Comparison of ENCODE assay signal across 11 mouse cellular contexts in the genomic region with DNA sequence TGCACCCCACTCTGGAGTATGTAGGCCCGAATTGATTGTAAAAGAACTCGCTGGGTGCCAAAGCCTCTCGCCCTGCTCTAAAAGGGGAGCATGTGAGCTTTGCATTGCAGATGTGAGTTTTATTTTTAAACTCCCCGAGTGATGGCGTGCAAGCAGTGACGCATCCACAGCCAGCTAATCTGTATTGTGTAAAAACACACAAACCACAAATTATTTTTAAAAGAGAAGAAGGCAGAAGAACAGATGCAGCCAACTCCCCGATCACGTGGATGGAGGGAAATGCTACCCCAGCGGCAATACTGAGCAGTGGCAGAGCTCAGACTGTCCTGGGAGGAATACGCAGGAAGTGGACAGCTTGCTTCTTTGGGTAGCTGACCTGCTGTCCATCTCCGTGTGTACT. TPM values are rescaled to one million over a fixed set of nuclear protein-coding genes. Genes with fewer than 3 reads are reported as not detected.
DNase-seq lines count a peak whose midpoint lies in the region; ATAC-seq and TF ChIP-seq lines count a peak whose summit lies in the region.
"Had no signal": no experiment of that assay in that cellular context is flagged by ENCODE, and none has a peak within 500 bp of the region (broad histone marks: within the 10 kb centered on the region; RNA-seq: fewer than 3 reads in every experiment).

No protein-coding gene starts in this region.

- ATAC-seq in forebrain, postnatal 0 days: peak; percentile 50; the same call in 1 of the 2 replicates
- ATAC-seq in forebrain, embryonic 14.5 days: no peak
- ATAC-seq in lung, postnatal 0 days: peak; percentile 70
- ATAC-seq in intestine, embryonic 16.5 days: no peak
- ATAC-seq: hindbrain, embryonic 16.5 days had no signal

- no peak overlapping the region for H3K4me3 ChIP-seq in forebrain, postnatal 0 days (ENCODE audit: low read depth, low read length)
- H3K4me3 ChIP-seq in forebrain, embryonic 14.5 days (ENCODE audit: low read depth, low read length): no peak overlapping the region
- no peak overlapping the region for H3K4me3 ChIP-seq in lung, adult 2 months (replicated peaks; ENCODE audit: extremely low read depth, low read depth, low read length)
- no peak overlapping the region for H3K4me3 ChIP-seq in lung, postnatal 0 days (ENCODE audit: low read depth, low read length)
- no peak overlapping the region for H3K4me3 ChIP-seq in intestine, embryonic 16.5 days (ENCODE audit: low read length)

- 72% methylated on average over 11 of the region's 11 CpGs for WGBS in forebrain, postnatal 0 days
- WGBS in forebrain, embryonic 14.5 days: 90% methylated on average over 11 of the region's 11 CpGs
- WGBS in lung, adult 2 months: 69% methylated on average over 11 of the region's 11 CpGs
- 72% methylated on average over 11 of the region's 11 CpGs for WGBS in lung, postnatal 0 days
- 80% methylated on average over 11 of the region's 11 CpGs for WGBS in intestine, embryonic 16.5 days

- TF ChIP-seq CTCF in forebrain, postnatal 0 days (IDR thresholded peaks at IDR 0.05; ENCODE audit: low read depth): no peak
- no peak for TF ChIP-seq CTCF in lung, adult 2 months (IDR thresholded peaks at IDR 0.05; ENCODE audit: insufficient read depth, low read length)
- no peak for TF ChIP-seq CTCF in lung, postnatal 0 days (IDR thresholded peaks at IDR 0.05)

- 0 out of 2 replicates have a peak, but pooled peaks cover 4% of the 10 kb centered on the region for H3K4me1 ChIP-seq in forebrain, postnatal 0 days (ENCODE audit: insufficient read depth)
- 0 out of 2 replicates have a peak, but pooled peaks cover 2% of the 10 kb centered on the region for H3K4me1 ChIP-seq in forebrain, embryonic 14.5 days (ENCODE audit: control insufficient read depth, insufficient read depth, low read length)
- H3K4me1 ChIP-seq in lung, adult 2 months (ENCODE audit: control insufficient read depth, insufficient read depth, low read length): peaks cover 5% of the 10 kb centered on the region
- H3K4me1 ChIP-seq in lung, postnatal 0 days (ENCODE audit: insufficient read depth, low read depth, low read length): no peaks in the 10 kb centered on the region; the same call in 1 of the 2 replicates
- H3K4me1 ChIP-seq in intestine, embryonic 16.5 days (ENCODE audit: control insufficient read depth, insufficient read depth, low read length): no peaks in the 10 kb centered on the region

- no peak overlapping the region for H3K4me2 ChIP-seq in forebrain, postnatal 0 days (ENCODE audit: low read depth)
- no peak overlapping the region for H3K4me2 ChIP-seq in forebrain, embryonic 14.5 days (ENCODE audit: low read length)
- no peak overlapping the region for H3K4me2 ChIP-seq in lung, postnatal 0 days (replicated peaks; ENCODE audit: low read depth, low read length)
- H3K4me2 ChIP-seq in intestine, embryonic 16.5 days (ENCODE audit: low read depth, low read length): no peak overlapping the region

- TF ChIP-seq POLR2A in lung, adult 2 months (IDR thresholded peaks at IDR 0.05; ENCODE audit: borderline replicate concordance, extremely low read depth, low read depth, low read length): no peak

- no peaks in the 10 kb centered on the region for H3K27me3 ChIP-seq in forebrain, postnatal 0 days (ENCODE audit: insufficient read depth, low read length)
- H3K27me3 ChIP-seq in forebrain, embryonic 14.5 days (replicated peaks; ENCODE audit: control insufficient read depth, insufficient read depth, low read length): no peaks in the 10 kb centered on the region
- H3K27me3 ChIP-seq in lung, postnatal 0 days (replicated peaks; ENCODE audit: insufficient read depth, low read length): no peaks in the 10 kb centered on the region
- H3K27me3 ChIP-seq in intestine, embryonic 16.5 days (replicated peaks; ENCODE audit: control insufficient read depth, insufficient read depth, low read length): no peaks in the 10 kb centered on the region

- H3K9ac ChIP-seq in forebrain, postnatal 0 days: no peak overlapping the region
- no peak overlapping the region for H3K9ac ChIP-seq in forebrain, embryonic 14.5 days (ENCODE audit: low read length)
- no peak overlapping the region for H3K9ac ChIP-seq in lung, postnatal 0 days (replicated peaks; ENCODE audit: low read depth)
- no peak overlapping the region for H3K9ac ChIP-seq in intestine, embryonic 16.5 days (ENCODE audit: low read depth, low read length)

- H3K9me3 ChIP-seq in forebrain, postnatal 0 days (ENCODE audit: low read length): no peaks in the 10 kb centered on the region
- H3K9me3 ChIP-seq in forebrain, embryonic 14.5 days (replicated peaks; ENCODE audit: control insufficient read depth, low read length): no peaks in the 10 kb centered on the region
- H3K9me3 ChIP-seq in lung, postnatal 0 days (ENCODE audit: low read length): no peaks in the 10 kb centered on the region
- no peaks in the 10 kb centered on the region for H3K9me3 ChIP-seq in intestine, embryonic 16.5 days (ENCODE audit: control insufficient read depth, low read length)

- TF ChIP-seq EP300 in lung, postnatal 0 days (IDR thresholded peaks at IDR 0.05): peak; percentile 40; the same call in 1 of the 2 replicates

- no peak for DNase-seq in forebrain, postnatal 0 days
- no peak for DNase-seq in forebrain, embryonic 14.5 days (ENCODE audit: low spot score)
- peak; percentile 55 to 58 for DNase-seq in lung, adult 18-20 months
- no peak for DNase-seq in lung, adult 2 months
- DNase-seq in lung, postnatal 0 days (ENCODE audit: low spot score): peak; percentile 69
- peak; percentile 39 to 66 for DNase-seq in right cerebral cortex, postnatal 36 days (ENCODE audit: low spot score in 2 of 2)
- DNase-seq in kidney, postnatal 10 days: no peak
- DNase-seq: adrenal gland, postnatal 14 days; thymus, postnatal 4 days had no signal

- H3K27ac ChIP-seq in forebrain, postnatal 0 days (ENCODE audit: low read depth, low read length): no peak overlapping the region
- H3K27ac ChIP-seq in forebrain, embryonic 14.5 days (ENCODE audit: low read depth, low read length): no peak overlapping the region
- no peak overlapping the region for H3K27ac ChIP-seq in lung, postnatal 0 days (ENCODE audit: low read length)
- H3K27ac ChIP-seq in intestine, embryonic 16.5 days (ENCODE audit: low read length): no peak overlapping the region

- H3K36me3 ChIP-seq in forebrain, postnatal 0 days (ENCODE audit: insufficient read depth): no peaks in the 10 kb centered on the region
- H3K36me3 ChIP-seq in forebrain, embryonic 14.5 days (ENCODE audit: control insufficient read depth, insufficient read depth, low read length): no peaks in the 10 kb centered on the region
- H3K36me3 ChIP-seq in lung, postnatal 0 days (ENCODE audit: insufficient read depth, low read length): no peaks in the 10 kb centered on the region
- H3K36me3 ChIP-seq in intestine, embryonic 16.5 days (ENCODE audit: control insufficient read depth, insufficient read depth, low read length): no peaks in the 10 kb centered on the region

RNA-seq across cellular contexts. Expression of a gene that starts 29.2 kb away (rescaled TPM):
- total RNA-seq in forebrain, postnatal 0 days (2014; rRNA removed): 16.3 and 16.5 TPM in 2 replicates
- polyA plus RNA-seq in forebrain, postnatal 0 days (2015; fragmentation: Nextera tagmentation; extraction: Ambion mirVana): 14.8 and 16.8 TPM in 2 replicates
- polyA plus RNA-seq in forebrain, embryonic 14.5 days (2014; fragmentation: Nextera tagmentation; extraction: Ambion mirVana): 9.7 and 11.6 TPM in 2 replicates
- polyA plus RNA-seq in lung, adult 2 months (2012; rRNA removed): 7.3 and 8.4 TPM in 2 replicates
- 16.7 and 19.2 TPM in 2 replicates for polyA plus RNA-seq in lung, postnatal 0 days (2015; fragmentation: Nextera tagmentation; extraction: Ambion mirVana)
- polyA plus RNA-seq in intestine, embryonic 16.5 days (2015; fragmentation: Nextera tagmentation; extraction: Ambion mirVana): 6.9 and 8.1 TPM in 2 replicates

Comparison
In these comparisons a context has a peak if more than half of its experiments do, and no peak if none do; other contexts are left out.
1. ATAC-seq: peak in forebrain, postnatal 0 days (single experiment) and lung, postnatal 0 days (single experiment); none in forebrain, embryonic 14.5 days (single experiment) and intestine, embryonic 16.5 days (single experiment).
2. DNase-seq: peak in lung, adult 18-20 months (2 of 2), lung, postnatal 0 days (single experiment) and right cerebral cortex, postnatal 36 days (2 of 2); none in forebrain, postnatal 0 days (single experiment), forebrain, embryonic 14.5 days (single experiment), lung, adult 2 months (single experiment) and kidney, postnatal 10 days (single experiment).